Mouse (Mus musculus): Measurements from ENCODE around the gene Gm9045. TPM values are rescaled to one million over a fixed set of nuclear protein-coding genes. Genes with fewer than 3 reads are reported as not detected.

Gene Gm9045
- polyA plus RNA-seq, 1 experiment from 2014 or later, result 0.11 TPM

Other genes with a start within 250 kb of the Gm9045 start
- gene Mdm1, start 196.0 kb downstream of the Gm9045 start, polyA plus RNA-seq (2015; fragmentation: Nextera tagmentation; extraction: Ambion mirVana), result 37.6 and 38.9 TPM in 2 replicates
- not detected in 2 replicates for gene Il22, start 132.9 kb downstream of the Gm9045 start, polyA plus RNA-seq (2015; fragmentation: Nextera tagmentation; extraction: Ambion mirVana)
- 0.06 TPM in 1 of 2 replicates, not detected in the other for gene Gm32717, start 97.1 kb downstream of the Gm9045 start, polyA plus RNA-seq (2015; fragmentation: Nextera tagmentation; extraction: Ambion mirVana)
- gene Gm32802, start 79.1 kb downstream of the Gm9045 start, polyA plus RNA-seq (2015; fragmentation: Nextera tagmentation; extraction: Ambion mirVana), result 0.06 TPM in 1 of 2 replicates, not detected in the other
- gene Iltifb, start 42.8 kb downstream of the Gm9045 start, polyA plus RNA-seq (2015; fragmentation: Nextera tagmentation; extraction: Ambion mirVana), result not detected in 2 replicates
- not detected in 2 replicates for gene Gm9040, start 10.9 kb downstream of the Gm9045 start, polyA plus RNA-seq (2015; fragmentation: Nextera tagmentation; extraction: Ambion mirVana)
- gene Gm9044, start 5.4 kb downstream of the Gm9045 start, polyA plus RNA-seq (2015; fragmentation: Nextera tagmentation; extraction: Ambion mirVana), result not detected in 2 replicates
- gene Gm9046, start 5.4 kb upstream of the Gm9045 start, polyA plus RNA-seq (2015; fragmentation: Nextera tagmentation; extraction: Ambion mirVana), result not detected in 2 replicates
- gene Gm9048, start 10.8 kb upstream of the Gm9045 start, polyA plus RNA-seq (2015; fragmentation: Nextera tagmentation; extraction: Ambion mirVana), result not detected in 2 replicates
- gene Gm9049, start 16.3 kb upstream of the Gm9045 start, polyA plus RNA-seq (2015; fragmentation: Nextera tagmentation; extraction: Ambion mirVana), result 0.09 and 0.11 TPM in 2 replicates
- not detected in 2 replicates for gene Ifng, start 103.2 kb upstream of the Gm9045 start, polyA plus RNA-seq (2015; fragmentation: Nextera tagmentation; extraction: Ambion mirVana)